Mouse (Mus musculus): Measurements from ENCODE around the gene Zfp763. TPM values are rescaled to one million over a fixed set of nuclear protein-coding genes. Genes with fewer than 3 reads are reported as not detected.
"Not testable (repeated sequence)": the region's sequence is repeated elsewhere in the genome, so short reads cannot be mapped to it uniquely, and the experiment has no call there.

Gene Zfp763
- polyA plus RNA-seq (2012; ENCODE audit: insufficient read depth, insufficient read length, missing spikeins): 3.3 and 4.7 TPM in 2 replicates

GRCm38 (mm10) chr17:33032900-33033891, at the start of gene Zfp763:
Gene Zfp763, minus strand, starts transcription at chr17:33033402.
- H3K4me1 ChIP-seq (ENCODE audit: control insufficient read depth, insufficient read depth, low read length): no peaks in the 10 kb centered on the region
- H3K27ac ChIP-seq (ENCODE audit: insufficient read depth, low read depth, low read length): no peak within 1 kb of the TSS
- H3K4me3 ChIP-seq (ENCODE audit: insufficient read depth, low read length): peak within 1 kb of the TSS; percentile 89
- TF ChIP-seq POLR2A (IDR thresholded peaks at IDR 0.05; ENCODE audit: borderline replicate concordance, low read depth, low read length): no peak
- no peak for TF ChIP-seq CTCF (IDR thresholded peaks at IDR 0.05; ENCODE audit: low read depth, low read length)

- no peak for TF ChIP-seq POLR2A (IDR thresholded peaks at IDR 0.05; ENCODE audit: borderline replicate concordance, low read depth, low read length)
- TF ChIP-seq CTCF (IDR thresholded peaks at IDR 0.05; ENCODE audit: low read depth, low read length): no peak
- Histone ChIP-seq H3K4me3 (ENCODE audit: insufficient read depth, low read length) (no peak within 1 kb of the TSS), H3K4me1 (ENCODE audit: control insufficient read depth, insufficient read depth, low read length) (no peaks in the 10 kb centered on the region)
Measured at GRCm38 (mm10) chr17:33067958-33068357, 34.8 kb upstream of the Zfp763 start, which contains the start of gene 4921501E09Rik. Gene 4921501E09Rik, minus strand, starts transcription at chr17:33068058.

GRCm38 (mm10) chr17:33063001-33063400, 29.8 kb upstream of the Zfp763 start:
- Histone ChIP-seq H3K4me3 (ENCODE audit: insufficient read depth, low read length) (no peak overlapping the region), H3K27ac (ENCODE audit: insufficient read depth, low read depth, low read length) (no peak overlapping the region), H3K4me1 (ENCODE audit: control insufficient read depth, insufficient read depth, low read length) (no peaks in the 10 kb centered on the region)
- TF ChIP-seq CTCF (IDR thresholded peaks at IDR 0.05; ENCODE audit: low read depth, low read length): no peak
- no peak for TF ChIP-seq POLR2A (IDR thresholded peaks at IDR 0.05; ENCODE audit: borderline replicate concordance, low read depth, low read length)

More at GRCm38 (mm10) chr17:33067958-33068357, 34.8 kb upstream of the Zfp763 start, which contains the start of gene 4921501E09Rik:
- no peak within 1 kb of the TSS for H3K27ac ChIP-seq (ENCODE audit: insufficient read depth, low read depth, low read length)

GRCm38 (mm10) chr17:33058791-33059190, 25.6 kb upstream of the Zfp763 start:
- no peak overlapping the region for H3K27ac ChIP-seq (ENCODE audit: insufficient read depth, low read depth, low read length)
- TF ChIP-seq CTCF (IDR thresholded peaks at IDR 0.05; ENCODE audit: low read depth, low read length): no peak
- H3K4me3 ChIP-seq (ENCODE audit: insufficient read depth, low read length): no peak overlapping the region
- no peaks in the 10 kb centered on the region for H3K4me1 ChIP-seq (ENCODE audit: control insufficient read depth, insufficient read depth, low read length)

GRCm38 (mm10) chr17:33032376-33032775, 826 bp downstream of the Zfp763 start:
- peak overlapping the region; percentile 89 for H3K4me3 ChIP-seq (ENCODE audit: insufficient read depth, low read length)
- no peak overlapping the region for H3K27ac ChIP-seq (ENCODE audit: insufficient read depth, low read depth, low read length)
- H3K4me1 ChIP-seq (ENCODE audit: control insufficient read depth, insufficient read depth, low read length): no peaks in the 10 kb centered on the region
- TF ChIP-seq POLR2A (IDR thresholded peaks at IDR 0.05; ENCODE audit: borderline replicate concordance, low read depth, low read length): no peak
- no peak for TF ChIP-seq CTCF (IDR thresholded peaks at IDR 0.05; ENCODE audit: low read depth, low read length)

GRCm38 (mm10) chr17:33020434-33020833, 12.8 kb downstream of the Zfp763 start:
- H3K4me3 ChIP-seq (ENCODE audit: insufficient read depth, low read length); H3K4me1 ChIP-seq (ENCODE audit: control insufficient read depth, insufficient read depth, low read length); H3K27ac ChIP-seq (ENCODE audit: insufficient read depth, low read depth, low read length): not testable (repeated sequence)

GRCm38 (mm10) chr17:33008337-33008736, 24.9 kb downstream of the Zfp763 start:
- no peak for TF ChIP-seq CTCF (IDR thresholded peaks at IDR 0.05; ENCODE audit: low read depth, low read length)
- no peak for TF ChIP-seq POLR2A (IDR thresholded peaks at IDR 0.05; ENCODE audit: borderline replicate concordance, low read depth, low read length)
- no peak overlapping the region for H3K27ac ChIP-seq (ENCODE audit: insufficient read depth, low read depth, low read length)

GRCm38 (mm10) chr17:32998492-32998891, 34.7 kb downstream of the Zfp763 start:
- Histone ChIP-seq H3K4me1 (ENCODE audit: control insufficient read depth, insufficient read depth, low read length) (peaks cover 2% of the 10 kb centered on the region; the same call in 1 of the 2 replicates), H3K4me3 (ENCODE audit: insufficient read depth, low read length) (no peak overlapping the region), H3K27ac (ENCODE audit: insufficient read depth, low read depth, low read length) (no peak overlapping the region)
- no peak for TF ChIP-seq CTCF (IDR thresholded peaks at IDR 0.05; ENCODE audit: low read depth, low read length)
- no peak for TF ChIP-seq POLR2A (IDR thresholded peaks at IDR 0.05; ENCODE audit: borderline replicate concordance, low read depth, low read length)

More at GRCm38 (mm10) chr17:33008337-33008736, 24.9 kb downstream of the Zfp763 start:
- Histone ChIP-seq H3K4me3 (ENCODE audit: insufficient read depth, low read length) (no peak overlapping the region), H3K4me1 (ENCODE audit: control insufficient read depth, insufficient read depth, low read length) (no peaks in the 10 kb centered on the region)

- H3K27ac ChIP-seq (ENCODE audit: insufficient read depth, low read depth, low read length): peak within 1 kb of the TSS; percentile 51
- TF ChIP-seq CTCF (IDR thresholded peaks at IDR 0.05; ENCODE audit: low read depth, low read length) (no peak), POLR2A (IDR thresholded peaks at IDR 0.05; ENCODE audit: borderline replicate concordance, low read depth, low read length) (no peak)
- peak within 1 kb of the TSS; percentile 72 for H3K4me3 ChIP-seq (ENCODE audit: insufficient read depth, low read length)
- peaks cover 5% of the 10 kb centered on the region; the same call in 1 of the 2 replicates for H3K4me1 ChIP-seq (ENCODE audit: control insufficient read depth, insufficient read depth, low read length)
Measured at GRCm38 (mm10) chr17:32992699-32993474, 40.3 kb downstream of the Zfp763 start, which contains the start of gene Zfp952. Gene Zfp952, plus strand, starts transcription at chr17:32993129.

Measured in bone marrow macrophage, adult 2 months (primary cell).